Mouse (Mus musculus): ENCODE results near the gene Mast3.

Gene Mast3

DNA sequence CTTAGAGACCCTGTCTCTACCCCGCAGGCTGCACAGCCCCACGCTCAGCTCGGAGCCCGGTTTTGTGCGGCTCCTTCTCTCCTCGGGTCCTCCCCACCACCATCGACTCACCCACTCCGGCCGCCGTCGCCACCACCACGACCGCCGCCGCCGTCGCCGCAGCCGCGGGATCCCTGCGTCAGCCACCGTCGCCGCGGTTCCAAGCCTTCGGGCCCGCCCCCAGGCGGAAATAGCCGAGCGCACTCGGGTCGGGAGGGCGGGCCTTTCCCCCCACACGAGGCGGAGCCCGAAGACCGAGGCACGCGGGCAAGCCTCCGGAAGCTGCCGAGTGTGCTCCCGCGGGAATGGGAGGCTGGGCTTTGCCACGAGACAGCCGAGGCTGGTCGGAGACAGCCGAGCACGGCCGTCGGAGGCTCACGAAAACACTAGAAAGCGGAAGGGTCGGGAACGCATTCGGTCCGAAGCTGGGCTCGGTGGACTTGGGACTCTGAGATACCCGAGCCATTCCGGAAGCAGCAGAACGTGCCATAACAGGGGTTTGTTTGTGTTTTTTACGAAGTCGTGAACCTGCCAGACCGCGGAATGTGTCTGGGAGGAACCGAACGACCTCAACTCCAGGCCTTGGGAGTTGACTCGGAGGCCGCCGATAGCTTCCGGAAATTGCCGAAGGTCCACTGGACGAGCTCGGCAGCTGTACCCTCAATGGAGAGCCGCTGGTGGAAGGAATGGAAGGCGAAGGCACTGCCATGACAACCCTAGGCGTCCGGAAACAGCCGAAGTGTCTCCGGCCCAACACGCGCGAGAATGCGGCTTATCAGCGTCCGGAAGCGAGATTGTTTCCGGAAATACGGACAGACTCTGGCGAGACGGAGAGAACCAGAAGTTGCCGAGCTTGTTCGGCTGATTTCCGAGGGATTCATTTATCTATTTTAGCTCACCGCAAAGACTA, 28.1 kb downstream of the Mast3 start, which contains the start of gene Pik3r2:
Gene Pik3r2, minus strand, starts transcription at position 218 of the 949 bp plus-strand sequence.
- peak; percentile 96 for DNase-seq (ENCODE audit: low read depth, low spot score)

DNA sequence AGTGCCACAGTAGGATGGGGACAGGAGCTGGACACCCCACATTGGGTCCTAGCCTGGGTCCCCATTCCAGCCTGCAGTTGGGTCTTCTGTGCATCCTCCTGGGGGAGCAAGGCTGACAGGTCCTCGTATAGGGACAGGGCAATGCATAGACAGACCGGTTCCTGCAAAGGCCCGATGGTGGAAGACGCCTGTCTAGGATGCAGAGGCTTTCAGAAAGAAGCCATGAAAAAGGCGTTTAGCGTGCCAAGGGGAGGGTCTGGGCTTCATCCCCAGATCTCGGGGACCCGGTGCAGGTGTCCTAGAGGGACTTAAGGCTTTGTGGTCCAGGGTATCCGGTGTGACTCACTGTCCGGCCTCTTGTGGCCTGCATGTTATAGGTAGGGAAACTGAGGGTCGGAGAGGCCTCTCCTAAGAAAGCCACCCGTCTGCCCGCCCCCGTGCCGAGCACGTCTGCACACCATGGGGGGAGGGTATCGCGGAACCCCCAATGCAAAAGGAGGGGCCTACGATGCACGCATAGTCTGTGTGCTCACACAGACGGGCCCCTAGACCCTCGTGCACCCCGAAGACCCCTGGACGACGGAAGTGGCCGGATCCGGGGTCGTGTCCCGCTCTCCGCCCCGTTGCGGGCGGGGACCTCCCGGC, 28.9 kb downstream of the Mast3 start:
- DNase-seq (ENCODE audit: low read depth, low spot score) = no peak

DNA sequence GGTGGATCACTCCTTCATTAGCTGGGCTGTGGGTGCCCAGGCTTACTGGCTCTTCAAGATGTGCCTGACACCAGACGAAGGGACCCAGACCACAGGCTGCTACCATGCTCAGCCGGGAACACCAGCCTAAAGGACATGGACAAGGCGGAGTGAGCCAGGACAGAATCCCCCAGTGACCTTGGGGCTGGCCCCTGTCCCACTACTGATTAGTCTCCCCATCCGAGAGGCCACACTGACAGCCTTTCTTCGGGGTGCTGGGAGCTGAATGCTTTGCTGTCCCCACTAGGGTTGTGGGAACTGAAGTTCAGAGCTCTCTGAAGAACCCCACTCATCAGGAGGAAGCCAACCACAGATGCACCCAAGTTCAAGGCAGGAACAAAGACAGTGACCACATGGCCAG, 29.6 kb downstream of the Mast3 start:
- DNase-seq (ENCODE audit: low read depth, low spot score) = no peak

DNA sequence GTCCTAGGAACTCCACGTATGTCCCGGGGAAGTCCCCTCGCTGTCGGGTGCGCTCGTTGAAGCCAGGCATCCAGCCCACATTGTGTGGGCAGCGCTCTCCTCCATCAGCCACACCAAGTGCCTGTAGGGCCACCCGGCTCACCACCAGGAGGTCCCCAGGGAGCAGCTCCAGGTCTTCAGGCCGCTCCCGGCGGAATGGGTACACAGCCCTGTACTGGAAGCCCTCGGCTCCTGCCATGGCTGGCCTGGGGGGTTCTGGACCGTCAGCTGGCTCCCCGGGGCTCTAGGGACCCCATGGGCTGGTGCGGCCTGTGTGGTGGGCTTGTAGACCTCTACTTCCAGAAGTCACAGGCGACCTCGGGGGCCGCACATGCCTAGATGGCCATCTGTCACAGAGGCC, 30.1 kb downstream of the Mast3 start:
- DNase-seq (ENCODE audit: low read depth, low spot score) = no peak

DNA sequence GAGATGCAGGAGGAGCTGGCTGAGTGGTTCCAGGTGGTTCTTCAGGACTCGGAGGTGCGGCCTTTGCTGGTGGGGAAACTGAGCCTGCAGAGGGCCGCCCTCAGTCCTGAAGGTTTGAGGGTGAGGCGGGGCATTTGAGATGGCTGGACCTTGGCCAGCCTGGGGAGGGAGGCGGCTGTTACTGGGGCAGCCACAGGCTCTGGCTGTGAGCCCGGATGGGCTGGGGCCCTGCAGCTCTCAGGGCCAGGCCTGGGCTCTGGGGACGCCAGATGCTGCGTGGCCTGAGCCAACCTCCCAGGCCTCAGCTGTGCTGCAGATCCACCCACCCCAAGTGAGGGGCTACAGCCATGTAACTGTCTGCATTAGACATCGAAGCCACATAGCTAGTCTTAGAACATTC, 31.0 kb downstream of the Mast3 start:
- DNase-seq (ENCODE audit: low read depth, low spot score) = no peak

DNA sequence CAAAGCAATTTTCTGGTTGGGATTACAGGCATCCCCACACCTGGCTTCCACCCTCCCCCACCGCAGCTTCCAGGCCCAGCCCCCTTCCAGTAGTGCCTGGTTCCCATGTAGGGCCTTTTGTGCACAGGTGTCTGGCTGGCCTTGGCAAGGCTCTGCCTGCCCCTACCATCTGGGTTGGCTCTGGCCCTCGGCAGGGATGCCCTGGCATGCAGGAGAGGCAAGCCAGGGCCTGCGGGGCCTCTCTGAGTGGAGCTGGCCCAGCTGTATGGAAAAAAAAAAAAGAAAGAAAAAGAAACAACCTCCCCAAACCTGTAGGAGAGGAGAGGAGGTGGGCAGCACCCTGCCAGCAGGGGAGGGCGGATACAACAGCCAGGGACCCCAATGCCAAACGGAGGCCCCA, 31.4 kb downstream of the Mast3 start:
- DNase-seq (ENCODE audit: low read depth, low spot score) = no peak

DNA sequence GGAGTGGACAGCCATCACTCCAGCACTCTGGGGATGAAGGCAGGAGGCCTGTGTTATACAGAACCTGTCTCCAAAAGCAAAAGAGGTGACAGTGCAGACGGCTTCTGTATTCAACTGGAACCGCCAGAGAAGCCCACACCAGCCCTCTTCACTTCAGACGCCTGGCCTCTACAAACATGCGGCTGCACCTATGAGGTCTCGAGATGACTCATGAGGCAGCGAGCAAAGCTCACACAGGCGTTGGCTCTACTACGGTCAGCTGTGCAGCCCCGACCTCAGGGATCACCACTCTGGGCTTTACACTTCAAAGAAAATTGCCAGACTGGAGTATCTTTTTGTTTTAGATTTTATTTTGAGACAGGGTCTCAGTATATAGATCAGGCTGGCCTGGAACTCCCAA, 32.0 kb downstream of the Mast3 start:
- no peak for DNase-seq (ENCODE audit: low read depth, low spot score)

DNA sequence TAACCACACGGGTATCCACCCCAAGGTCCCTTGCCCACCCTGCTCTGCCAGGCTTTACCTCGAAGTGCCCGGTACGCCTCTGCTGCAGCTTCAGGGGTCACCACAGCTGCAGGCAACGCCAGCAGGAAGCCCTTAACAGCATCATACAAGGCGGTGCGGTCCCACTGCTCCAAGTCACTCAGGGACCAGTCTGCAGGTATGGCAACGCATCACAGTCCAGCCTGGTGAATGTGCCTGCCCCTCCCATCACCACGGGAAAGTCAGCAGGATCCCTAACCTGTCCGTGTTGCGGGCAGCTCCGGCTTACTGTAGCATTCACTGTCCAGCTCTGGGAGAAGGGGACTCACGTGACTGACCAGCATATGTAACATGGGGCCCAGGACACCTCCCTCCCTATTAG, 32.8 kb downstream of the Mast3 start:
- DNase-seq (ENCODE audit: low read depth, low spot score) = no peak

DNA sequence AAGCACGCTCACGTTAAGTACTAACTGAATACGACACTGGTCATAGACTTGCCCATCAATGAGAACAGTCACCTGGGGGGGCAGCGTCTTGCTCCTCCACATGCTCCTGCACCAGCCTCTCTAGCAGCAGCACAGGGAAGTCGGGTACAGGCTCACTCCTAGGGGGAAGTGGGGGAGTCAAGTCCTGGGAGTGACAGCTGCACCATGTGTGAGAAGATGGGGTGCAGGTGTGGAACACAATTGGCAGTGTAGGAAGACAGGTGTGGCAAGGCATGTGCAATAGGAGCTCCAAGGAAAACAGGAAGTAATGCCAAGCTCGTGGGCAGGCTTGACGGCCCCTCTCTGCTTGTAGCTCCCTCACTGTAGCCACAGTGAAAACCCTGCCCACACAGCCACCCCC, 33.6 kb downstream of the Mast3 start:
- DNase-seq (ENCODE audit: low read depth, low spot score) = no peak

DNA sequence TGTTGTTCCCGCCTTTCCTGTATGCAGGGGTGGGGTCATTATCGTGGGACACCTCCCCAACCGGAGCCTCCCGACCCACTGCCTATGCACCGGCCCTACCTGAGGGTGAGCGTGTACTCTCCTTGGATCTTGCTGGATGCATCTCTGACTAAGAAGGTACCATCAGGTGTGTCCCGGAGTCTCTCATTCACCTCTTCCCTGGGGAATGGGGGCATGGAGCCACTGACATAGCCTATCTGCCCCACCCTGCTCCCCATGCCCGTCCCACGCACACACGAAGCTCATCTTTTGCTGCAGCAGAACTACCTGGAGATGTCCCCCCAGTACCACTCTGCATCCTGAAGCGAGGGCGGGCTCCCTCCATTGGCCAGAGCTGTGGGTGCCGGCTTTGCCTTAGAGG, 34.1 kb downstream of the Mast3 start:
- no peak for DNase-seq (ENCODE audit: low read depth, low spot score)

DNA sequence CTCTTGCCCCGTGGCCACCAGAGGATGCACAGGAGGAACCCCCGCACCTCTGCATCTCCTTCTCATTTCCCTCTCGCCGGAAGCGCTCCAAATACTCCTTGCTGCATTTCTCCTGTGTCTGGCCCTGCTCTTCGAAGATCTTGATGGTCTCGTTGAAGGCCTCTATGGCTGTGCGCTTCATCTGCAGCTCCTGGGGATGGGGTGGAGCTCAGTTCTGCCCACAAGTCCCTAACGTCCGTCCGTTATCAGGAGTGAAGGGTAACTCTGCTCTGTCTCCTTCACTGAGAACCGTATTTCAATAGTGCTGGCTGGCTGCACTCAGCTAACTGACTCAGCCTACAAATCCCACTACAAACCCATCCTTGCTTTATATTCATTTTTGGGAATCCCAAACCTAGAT, 35.0 kb downstream of the Mast3 start:
- DNase-seq (ENCODE audit: low read depth, low spot score) = no peak

DNA sequence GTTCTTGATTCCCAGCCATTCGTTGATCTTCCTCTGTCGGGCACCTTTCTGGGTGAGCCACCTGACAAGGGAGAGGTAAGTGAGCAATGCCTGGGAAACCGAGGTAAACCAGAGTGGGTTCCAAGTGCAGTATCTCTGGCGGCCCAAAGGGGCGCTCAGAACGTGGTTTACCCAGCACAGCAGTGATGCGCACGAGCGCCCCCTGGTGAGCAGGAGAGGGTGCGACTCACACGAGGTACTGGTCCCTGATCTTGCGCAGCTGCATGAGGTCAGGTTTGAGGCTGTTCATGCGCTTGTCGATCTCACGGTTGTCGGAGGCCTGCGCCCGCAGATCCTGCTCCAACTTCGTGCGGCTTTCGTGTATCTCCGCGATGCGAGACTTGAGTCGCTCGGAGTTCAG, 35.5 kb downstream of the Mast3 start:
- peak; percentile 89 for DNase-seq (ENCODE audit: low read depth, low spot score)

DNA sequence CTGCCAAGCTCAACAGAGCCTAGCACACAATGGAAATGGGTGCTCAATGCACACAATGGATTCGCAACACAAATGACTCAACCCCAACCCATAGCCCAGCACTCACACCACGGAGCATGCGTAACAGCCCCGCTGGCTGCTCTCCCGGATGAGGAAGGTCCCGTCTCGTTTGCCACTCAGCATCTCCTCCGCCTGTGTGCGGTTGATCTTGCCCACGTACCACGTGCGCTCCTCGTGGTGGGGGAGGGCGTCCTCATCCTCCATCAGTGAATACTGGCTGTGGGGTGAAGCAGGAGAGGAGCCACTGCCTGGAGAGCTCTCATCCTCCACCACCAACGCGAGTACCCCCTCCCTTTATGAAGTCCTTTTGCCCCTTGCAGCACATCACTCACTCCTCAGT, 35.9 kb downstream of the Mast3 start:
- DNase-seq (ENCODE audit: low read depth, low spot score) = no peak

DNA sequence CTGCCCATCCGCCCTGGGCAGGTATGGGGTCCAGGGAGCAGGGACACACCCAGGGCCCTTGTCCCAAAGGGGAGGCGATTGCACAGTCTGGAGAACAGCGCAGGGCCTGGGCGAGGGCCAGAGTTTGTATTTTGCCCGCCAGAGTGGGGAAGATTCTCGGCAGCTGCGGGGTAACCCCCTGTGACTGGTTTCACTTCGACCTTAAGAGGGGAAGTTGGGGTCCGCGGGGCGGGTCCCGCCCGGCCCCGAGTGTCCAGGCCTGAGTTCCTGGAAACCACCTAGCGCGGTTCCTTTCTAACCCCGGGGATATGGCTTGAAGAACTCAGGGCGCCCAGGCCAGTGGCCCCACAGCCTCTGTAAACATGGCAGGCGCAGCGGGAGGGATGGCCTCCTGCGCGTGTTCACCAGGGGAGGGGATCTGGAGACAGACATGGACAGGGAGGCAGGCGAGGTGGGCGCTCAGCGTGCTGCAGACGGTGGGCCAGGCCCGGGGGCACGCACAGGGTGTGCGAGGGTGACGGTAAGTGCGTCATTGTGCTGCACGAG, 36.5 kb downstream of the Mast3 start:
- no peak for DNase-seq (ENCODE audit: low read depth, low spot score)

DNA sequence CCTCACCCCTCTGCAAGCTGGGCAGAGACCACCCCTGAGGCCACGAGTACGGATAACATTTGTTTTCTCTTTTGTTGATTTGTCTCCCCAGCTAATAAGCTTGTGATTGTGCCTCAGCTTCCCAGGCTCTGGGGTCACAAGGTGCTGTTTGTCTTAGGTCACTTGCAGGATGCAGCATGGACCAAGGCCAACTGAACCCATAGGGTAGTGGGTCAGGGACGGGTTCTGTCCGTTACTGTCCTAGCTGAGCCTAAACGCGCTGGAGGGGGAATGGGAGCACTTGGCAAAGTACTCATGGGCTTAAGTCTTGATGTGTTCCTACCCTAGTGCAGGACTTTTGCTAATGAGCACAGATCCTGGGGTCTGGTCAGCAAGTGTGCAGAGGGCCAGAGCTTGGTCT, 37.4 kb downstream of the Mast3 start:
- no peak for DNase-seq (ENCODE audit: low read depth, low spot score)

DNA sequence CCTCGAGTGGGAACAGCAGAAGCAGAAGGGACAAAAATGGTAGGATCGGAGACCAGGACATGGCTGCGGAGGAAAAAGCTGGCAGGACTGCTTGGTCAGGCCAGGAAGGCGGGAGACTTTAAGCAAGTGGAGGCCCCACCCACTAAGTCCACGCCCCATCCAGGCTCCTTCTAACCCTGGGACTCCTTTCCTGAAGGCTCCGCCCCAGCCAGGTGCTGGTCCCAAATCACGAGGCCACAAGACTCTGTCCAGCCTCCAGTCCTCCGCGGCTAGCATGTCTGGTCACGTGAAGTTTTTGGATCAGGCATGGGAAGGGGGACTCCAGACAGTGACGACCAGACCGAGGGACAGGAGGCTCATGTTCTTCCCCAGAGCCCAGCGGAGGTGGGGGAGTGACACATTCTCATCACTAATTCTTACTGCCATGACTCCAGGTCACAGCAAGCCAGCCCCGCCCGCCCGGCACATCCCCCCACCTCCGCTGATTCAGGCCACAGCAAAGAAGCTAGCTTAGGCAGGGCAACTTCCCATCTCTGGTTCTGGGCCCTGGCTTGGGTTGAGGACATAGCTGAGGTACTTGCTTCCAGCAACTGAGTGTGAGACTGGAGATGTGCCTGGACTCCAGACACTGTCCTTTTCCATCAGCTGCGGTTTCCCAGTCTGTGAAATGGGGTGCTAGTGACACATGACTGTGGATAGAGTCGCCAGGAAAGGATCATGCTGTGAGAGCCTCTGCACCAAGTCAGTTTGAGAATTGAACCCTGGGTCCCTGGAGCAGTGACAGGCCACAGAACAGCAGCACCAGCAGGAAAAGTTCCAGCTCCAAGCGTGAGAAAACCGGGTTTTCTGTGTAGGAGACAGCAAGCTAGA, 38.0 kb downstream of the Mast3 start:
- no peak for DNase-seq (ENCODE audit: low read depth, low spot score)

DNA sequence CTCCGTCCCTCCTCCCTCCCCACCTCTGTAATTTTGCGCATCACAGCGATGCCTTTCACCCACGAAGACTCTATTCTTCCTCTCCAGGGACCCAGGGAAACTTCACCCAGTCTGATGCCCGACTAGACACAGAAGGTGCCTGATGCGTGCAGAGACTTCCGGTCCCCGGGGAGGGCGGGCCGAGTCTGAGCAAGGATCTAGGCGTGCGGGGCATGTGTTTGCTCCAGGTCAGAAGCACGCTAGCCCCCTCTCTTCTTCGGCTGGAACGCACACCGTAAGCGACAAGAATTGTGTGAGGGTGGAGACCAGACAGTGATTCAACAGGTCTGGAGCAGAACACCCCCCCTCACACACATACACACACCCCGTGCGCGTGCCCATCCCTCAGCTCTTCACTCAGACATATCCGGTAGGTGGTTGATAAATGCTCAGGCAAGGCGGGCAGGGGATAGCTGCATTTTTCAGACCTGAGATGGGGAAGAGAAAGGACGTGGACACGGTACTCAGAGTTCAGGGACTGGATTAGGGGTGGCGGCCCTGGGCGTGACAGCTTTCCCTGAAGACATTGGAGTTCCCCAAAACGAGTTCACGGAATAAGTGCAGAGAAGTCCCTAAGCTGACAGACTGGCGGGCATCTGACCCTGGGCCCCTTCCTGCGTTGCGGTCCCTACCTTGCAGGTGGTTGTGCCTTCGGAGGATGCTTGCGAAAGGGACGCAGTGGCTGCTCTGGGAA, 38.9 kb downstream of the Mast3 start:
- no peak for DNase-seq (ENCODE audit: low read depth, low spot score)

DNA sequence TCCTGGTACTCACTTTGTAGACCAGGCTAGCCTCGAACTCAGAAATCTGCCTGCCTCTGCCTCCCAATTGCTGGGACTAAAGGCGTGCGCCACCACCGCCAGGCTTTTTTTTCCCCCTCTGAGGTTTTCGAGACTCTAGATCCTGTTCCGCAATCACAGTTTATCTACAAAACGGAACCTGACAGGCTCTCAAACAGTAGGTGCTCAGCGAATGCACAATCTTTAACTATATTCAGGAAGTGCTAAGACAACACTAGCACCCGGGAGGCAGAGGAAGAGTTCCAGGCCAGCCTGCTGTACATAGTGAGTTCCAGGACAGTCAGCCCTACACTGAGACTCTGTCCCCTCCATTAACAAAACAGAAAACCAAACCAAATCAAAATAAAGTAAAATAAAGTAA, 39.5 kb downstream of the Mast3 start:
- DNase-seq (ENCODE audit: low read depth, low spot score) = no peak

DNA sequence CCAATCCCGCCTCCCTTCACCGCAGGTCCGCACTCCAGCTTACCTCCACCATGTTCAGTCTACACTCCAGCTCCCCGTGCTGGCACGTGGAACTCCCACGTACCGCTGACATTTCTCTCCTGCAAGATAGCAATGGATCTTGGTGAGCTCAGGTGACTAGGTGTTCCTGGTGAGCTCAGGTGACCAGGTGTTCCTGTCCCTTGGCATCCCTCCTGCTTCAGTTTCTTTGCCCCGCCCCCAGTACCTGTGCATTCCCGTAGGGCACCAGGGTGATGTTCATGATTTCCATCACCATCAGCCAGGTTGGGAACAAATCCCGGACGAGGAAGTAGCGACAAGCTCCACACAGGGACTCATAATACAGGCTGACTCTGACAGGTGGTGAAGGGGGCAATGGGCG, 40.2 kb downstream of the Mast3 start:
- no peak for DNase-seq (ENCODE audit: low read depth, low spot score)

DNA sequence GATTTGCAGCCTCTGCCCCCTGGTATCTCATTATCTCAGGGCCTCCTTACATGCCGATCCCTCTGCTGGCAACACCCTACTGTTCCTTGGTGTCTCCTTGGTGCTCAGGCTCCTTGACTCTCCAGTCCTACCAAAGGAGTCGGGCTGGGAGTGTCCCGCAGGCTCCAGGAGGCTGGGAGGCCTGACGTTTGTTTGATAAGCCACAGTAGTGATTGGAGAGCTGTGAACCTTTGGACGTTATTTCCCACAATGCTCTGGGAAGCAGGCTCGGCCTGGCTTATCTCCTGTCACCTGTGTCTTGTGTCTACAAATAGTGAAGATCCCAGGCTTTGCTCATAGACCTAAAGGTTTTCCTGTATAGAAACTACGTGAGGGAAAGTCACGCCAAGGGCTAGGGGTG, 40.8 kb downstream of the Mast3 start:
- no peak for DNase-seq (ENCODE audit: low read depth, low spot score)

DNA sequence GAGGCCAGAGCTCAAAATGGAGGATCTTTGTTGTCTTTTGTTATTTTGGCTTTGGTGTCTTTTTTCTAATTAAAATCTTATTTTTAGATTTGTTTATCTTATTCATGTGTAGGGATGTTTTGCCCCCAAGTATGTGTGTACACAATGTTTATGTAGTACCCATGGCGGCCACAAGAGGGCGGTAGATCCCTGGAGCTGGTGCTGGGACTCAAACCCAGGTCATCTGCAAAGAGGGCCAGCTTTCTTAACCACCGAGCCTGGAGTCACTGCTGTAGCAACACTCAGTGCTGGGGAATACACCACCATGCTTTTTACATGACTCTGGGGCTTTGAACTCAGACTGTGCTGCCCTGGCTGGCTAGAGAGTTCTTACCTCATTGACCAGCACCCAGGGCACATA, 41.5 kb downstream of the Mast3 start:
- no peak for DNase-seq (ENCODE audit: low read depth, low spot score)

Data from telencephalon, adult 2 months (tissue).